Mouse (Mus musculus): Measurements from ENCODE around the gene Hid1. TPM values are rescaled to one million over a fixed set of nuclear protein-coding genes. Genes with fewer than 3 reads are reported as not detected.

Hid1 gene
- polyA plus RNA-seq, 1 experiment from 2014 or later = 44.0 TPM

GRCm38 (mm10) chr11:115349976-115350375, 17.6 kb downstream of the Hid1 start:
- no peaks in the 10 kb centered on the region for H3K36me3 ChIP-seq (ENCODE audit: control insufficient read depth, insufficient read depth, low read length)
- WGBS = 27% methylated on average over 4 of the region's 4 CpGs
- no peak overlapping the region for H3K4me2 ChIP-seq (ENCODE audit: low read depth, low read length)
- H3K4me3 ChIP-seq (replicated peaks; ENCODE audit: low read length) = no peak overlapping the region
- H3K27me3 ChIP-seq (ENCODE audit: control insufficient read depth, insufficient read depth, low read length) = no peaks in the 10 kb centered on the region
- no peaks in the 10 kb centered on the region for H3K9me3 ChIP-seq (replicated peaks; ENCODE audit: control insufficient read depth, low read length)
- H3K9ac ChIP-seq (ENCODE audit: low read length) = no peak overlapping the region
- no peak for ATAC-seq (ENCODE audit: insufficient read depth, low FRiP score)
- peaks cover 25% of the 10 kb centered on the region for H3K4me1 ChIP-seq (ENCODE audit: control insufficient read depth, insufficient read depth, low read length)
- no peak overlapping the region for H3K27ac ChIP-seq (ENCODE audit: low read length)

DNA sequence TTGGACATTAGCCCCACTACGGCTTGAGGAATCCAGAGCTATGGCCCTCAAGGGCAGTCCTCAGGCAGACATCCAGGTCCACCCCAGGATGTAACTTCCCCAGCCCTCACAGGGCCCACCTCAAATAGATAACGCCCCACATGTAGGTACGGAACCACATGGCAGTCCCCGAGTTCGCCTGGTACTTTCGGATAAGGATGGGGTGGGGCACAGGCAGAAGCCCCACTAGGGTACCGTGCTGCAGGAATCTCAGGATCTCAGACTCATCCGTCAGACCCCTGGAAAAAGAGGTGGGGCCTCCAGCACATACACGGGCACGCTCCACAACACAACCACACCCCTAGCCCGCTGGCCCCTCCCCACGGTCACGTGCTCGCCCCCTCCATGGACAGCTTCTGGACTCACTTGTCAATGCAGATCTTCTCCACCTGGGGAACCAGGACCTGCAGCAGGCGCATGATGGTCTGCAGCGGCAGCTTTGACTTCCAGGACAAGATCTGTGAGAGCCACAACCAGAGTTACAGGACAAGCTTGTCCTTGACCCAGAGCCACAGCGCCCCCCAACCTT, 18.8 kb downstream of the Hid1 start:
- peaks cover 25% of the 10 kb centered on the region for H3K4me1 ChIP-seq (ENCODE audit: control insufficient read depth, insufficient read depth, low read length)
- no peaks in the 10 kb centered on the region for H3K36me3 ChIP-seq (ENCODE audit: control insufficient read depth, insufficient read depth, low read length)
- no peak overlapping the region for H3K4me2 ChIP-seq (ENCODE audit: low read depth, low read length)
- no peaks in the 10 kb centered on the region for H3K9me3 ChIP-seq (replicated peaks; ENCODE audit: control insufficient read depth, low read length)
- no peak overlapping the region for H3K9ac ChIP-seq (ENCODE audit: low read length)
- WGBS = 43% methylated on average over 17 of the region's 17 CpGs
- no peak; the same call in 1 of the 2 replicates for ATAC-seq (ENCODE audit: insufficient read depth, low FRiP score)
- H3K27ac ChIP-seq (ENCODE audit: low read length) = no peak overlapping the region; the same call in 1 of the 2 replicates
- H3K27me3 ChIP-seq (ENCODE audit: control insufficient read depth, insufficient read depth, low read length) = no peaks in the 10 kb centered on the region; the same call in 1 of the 2 replicates
- no peak overlapping the region for H3K4me3 ChIP-seq (replicated peaks; ENCODE audit: low read length)

GRCm38 (mm10) chr11:115345515-115345914, 22.0 kb downstream of the Hid1 start:
- Histone ChIP-seq H3K36me3 (ENCODE audit: control insufficient read depth, insufficient read depth, low read length) (no peaks in the 10 kb centered on the region), H3K9ac (ENCODE audit: low read length) (no peak overlapping the region), H3K9me3 (replicated peaks; ENCODE audit: control insufficient read depth, low read length) (no peaks in the 10 kb centered on the region), H3K27ac (ENCODE audit: low read length) (no peak overlapping the region), H3K4me1 (ENCODE audit: control insufficient read depth, insufficient read depth, low read length) (peaks cover 25% of the 10 kb centered on the region), H3K27me3 (ENCODE audit: control insufficient read depth, insufficient read depth, low read length) (no peaks in the 10 kb centered on the region; the same call in 1 of the 2 replicates), H3K4me3 (replicated peaks; ENCODE audit: low read length) (no peak overlapping the region), H3K4me2 (ENCODE audit: low read depth, low read length) (no peak overlapping the region)
- no peak for ATAC-seq (ENCODE audit: insufficient read depth, low FRiP score)
- 19% methylated on average over 7 of the region's 7 CpGs for WGBS

- H3K27ac ChIP-seq (ENCODE audit: low read length) = no peak overlapping the region
- H3K9ac ChIP-seq (ENCODE audit: low read length) = no peak overlapping the region
- no peak overlapping the region for H3K4me3 ChIP-seq (replicated peaks; ENCODE audit: low read length)
- H3K36me3 ChIP-seq (ENCODE audit: control insufficient read depth, insufficient read depth, low read length) = no peaks in the 10 kb centered on the region
- H3K9me3 ChIP-seq (replicated peaks; ENCODE audit: control insufficient read depth, low read length) = no peaks in the 10 kb centered on the region
- no peak overlapping the region for H3K4me2 ChIP-seq (ENCODE audit: low read depth, low read length)
- WGBS = 18% methylated on average over 12 of the region's 12 CpGs
- peaks cover 25% of the 10 kb centered on the region for H3K4me1 ChIP-seq (ENCODE audit: control insufficient read depth, insufficient read depth, low read length)
- H3K27me3 ChIP-seq (ENCODE audit: control insufficient read depth, insufficient read depth, low read length) = no peaks in the 10 kb centered on the region; the same call in 1 of the 2 replicates
- no peak for ATAC-seq (ENCODE audit: insufficient read depth, low FRiP score)
Observed at GRCm38 (mm10) chr11:115344967-115345366, 22.6 kb downstream of the Hid1 start.

- Histone ChIP-seq H3K27me3 (ENCODE audit: control insufficient read depth, insufficient read depth, low read length) (peaks cover 3% of the 10 kb centered on the region), H3K9me3 (replicated peaks; ENCODE audit: control insufficient read depth, low read length) (no peaks in the 10 kb centered on the region), H3K4me1 (ENCODE audit: control insufficient read depth, insufficient read depth, low read length) (peaks cover 17% of the 10 kb centered on the region), H3K27ac (ENCODE audit: low read length) (no peak overlapping the region), H3K9ac (ENCODE audit: low read length) (no peak overlapping the region), H3K36me3 (ENCODE audit: control insufficient read depth, insufficient read depth, low read length) (no peaks in the 10 kb centered on the region), H3K4me2 (ENCODE audit: low read depth, low read length) (no peak overlapping the region), H3K4me3 (replicated peaks; ENCODE audit: low read length) (no peak overlapping the region)
- peak; percentile 73; the same call in 1 of the 2 replicates for ATAC-seq (ENCODE audit: insufficient read depth, low FRiP score)
- WGBS = 56% methylated on average over 6 of the region's 6 CpGs
Observed at GRCm38 (mm10) chr11:115341866-115342265, 25.7 kb downstream of the Hid1 start.

- no peak for ATAC-seq (ENCODE audit: insufficient read depth, low FRiP score)
- Histone ChIP-seq H3K27ac (ENCODE audit: low read length) (no peak overlapping the region), H3K36me3 (ENCODE audit: control insufficient read depth, insufficient read depth, low read length) (no peaks in the 10 kb centered on the region), H3K9me3 (replicated peaks; ENCODE audit: control insufficient read depth, low read length) (no peaks in the 10 kb centered on the region), H3K27me3 (ENCODE audit: control insufficient read depth, insufficient read depth, low read length) (peaks cover 4% of the 10 kb centered on the region), H3K4me2 (ENCODE audit: low read depth, low read length) (no peak overlapping the region), H3K4me3 (replicated peaks; ENCODE audit: low read length) (no peak overlapping the region), H3K9ac (ENCODE audit: low read length) (no peak overlapping the region), H3K4me1 (ENCODE audit: control insufficient read depth, insufficient read depth, low read length) (peaks cover 11% of the 10 kb centered on the region; the same call in 1 of the 2 replicates)
- 69% methylated on average over 2 of the region's 2 CpGs for WGBS
Observed at GRCm38 (mm10) chr11:115341246-115341645, 26.3 kb downstream of the Hid1 start.

DNA sequence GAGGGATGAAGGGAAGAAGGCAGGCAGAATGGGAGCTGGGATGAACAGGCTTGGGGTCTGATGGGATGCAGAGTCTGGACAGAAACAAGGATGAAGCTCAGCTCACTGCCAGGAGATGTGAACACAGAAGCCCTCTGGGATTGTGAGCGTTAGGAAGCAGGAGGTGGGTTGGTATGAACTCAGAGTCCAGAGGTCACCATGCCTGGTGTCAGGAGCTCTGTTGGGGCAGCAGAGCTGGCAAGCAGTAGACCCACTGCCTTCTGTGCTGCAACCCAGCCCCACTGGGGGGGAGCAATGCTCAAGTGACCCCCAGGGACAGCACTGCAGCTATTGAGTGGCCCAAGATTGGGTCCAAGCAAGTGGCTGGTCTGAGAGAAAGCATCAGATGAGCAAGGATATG, 29.7 kb downstream of the Hid1 start:
- no peak overlapping the region for H3K27ac ChIP-seq (ENCODE audit: low read length)
- H3K4me1 ChIP-seq (ENCODE audit: control insufficient read depth, insufficient read depth, low read length) = no peaks in the 10 kb centered on the region; the same call in 1 of the 2 replicates
- WGBS = 57% methylated on average over 1 of the region's 1 CpGs
- no peaks in the 10 kb centered on the region for H3K36me3 ChIP-seq (ENCODE audit: control insufficient read depth, insufficient read depth, low read length)
- no peak for ATAC-seq (ENCODE audit: insufficient read depth, low FRiP score)
- H3K27me3 ChIP-seq (ENCODE audit: control insufficient read depth, insufficient read depth, low read length) = peaks cover 32% of the 10 kb centered on the region
- H3K4me3 ChIP-seq (replicated peaks; ENCODE audit: low read length) = no peak overlapping the region
- no peaks in the 10 kb centered on the region for H3K9me3 ChIP-seq (replicated peaks; ENCODE audit: control insufficient read depth, low read length)
- no peak overlapping the region for H3K9ac ChIP-seq (ENCODE audit: low read length)
- H3K4me2 ChIP-seq (ENCODE audit: low read depth, low read length) = no peak overlapping the region

GRCm38 (mm10) chr11:115337350-115337749, 30.2 kb downstream of the Hid1 start:
- H3K27me3 ChIP-seq (ENCODE audit: control insufficient read depth, insufficient read depth, low read length) = peaks cover 33% of the 10 kb centered on the region

GRCm38 (mm10) chr11:115336115-115336514, 31.4 kb downstream of the Hid1 start:
- Histone ChIP-seq H3K27ac (ENCODE audit: low read length) (no peak overlapping the region), H3K27me3 (ENCODE audit: control insufficient read depth, insufficient read depth, low read length) (peaks cover 36% of the 10 kb centered on the region), H3K36me3 (ENCODE audit: control insufficient read depth, insufficient read depth, low read length) (no peaks in the 10 kb centered on the region), H3K4me2 (ENCODE audit: low read depth, low read length) (no peak overlapping the region), H3K9ac (ENCODE audit: low read length) (no peak overlapping the region), H3K4me3 (replicated peaks; ENCODE audit: low read length) (no peak overlapping the region), H3K9me3 (replicated peaks; ENCODE audit: control insufficient read depth, low read length) (no peaks in the 10 kb centered on the region), H3K4me1 (ENCODE audit: control insufficient read depth, insufficient read depth, low read length) (no peaks in the 10 kb centered on the region; the same call in 1 of the 2 replicates)
- no peak for ATAC-seq (ENCODE audit: insufficient read depth, low FRiP score)
- WGBS = 19% methylated on average over 6 of the region's 6 CpGs

More at GRCm38 (mm10) chr11:115337350-115337749, 30.2 kb downstream of the Hid1 start:
- ATAC-seq (ENCODE audit: insufficient read depth, low FRiP score) = no peak
- no peaks in the 10 kb centered on the region for H3K9me3 ChIP-seq (replicated peaks; ENCODE audit: control insufficient read depth, low read length)
- H3K36me3 ChIP-seq (ENCODE audit: control insufficient read depth, insufficient read depth, low read length) = no peaks in the 10 kb centered on the region
- H3K4me2 ChIP-seq (ENCODE audit: low read depth, low read length) = no peak overlapping the region
- H3K4me3 ChIP-seq (replicated peaks; ENCODE audit: low read length) = no peak overlapping the region
- 42% methylated on average over 3 of the region's 3 CpGs for WGBS
- H3K4me1 ChIP-seq (ENCODE audit: control insufficient read depth, insufficient read depth, low read length) = no peaks in the 10 kb centered on the region; the same call in 1 of the 2 replicates
- H3K9ac ChIP-seq (ENCODE audit: low read length) = no peak overlapping the region
- H3K27ac ChIP-seq (ENCODE audit: low read length) = no peak overlapping the region

All from stomach, embryonic 16.5 days (tissue).